Mouse (Mus musculus): ENCODE measurements around the gene Ly6g6f. TPM values are rescaled to one million over a fixed set of nuclear protein-coding genes. Genes with fewer than 3 reads are reported as not detected.

Ly6g6f gene
- polyA plus RNA-seq, 2 experiments, result not detected

DNA sequence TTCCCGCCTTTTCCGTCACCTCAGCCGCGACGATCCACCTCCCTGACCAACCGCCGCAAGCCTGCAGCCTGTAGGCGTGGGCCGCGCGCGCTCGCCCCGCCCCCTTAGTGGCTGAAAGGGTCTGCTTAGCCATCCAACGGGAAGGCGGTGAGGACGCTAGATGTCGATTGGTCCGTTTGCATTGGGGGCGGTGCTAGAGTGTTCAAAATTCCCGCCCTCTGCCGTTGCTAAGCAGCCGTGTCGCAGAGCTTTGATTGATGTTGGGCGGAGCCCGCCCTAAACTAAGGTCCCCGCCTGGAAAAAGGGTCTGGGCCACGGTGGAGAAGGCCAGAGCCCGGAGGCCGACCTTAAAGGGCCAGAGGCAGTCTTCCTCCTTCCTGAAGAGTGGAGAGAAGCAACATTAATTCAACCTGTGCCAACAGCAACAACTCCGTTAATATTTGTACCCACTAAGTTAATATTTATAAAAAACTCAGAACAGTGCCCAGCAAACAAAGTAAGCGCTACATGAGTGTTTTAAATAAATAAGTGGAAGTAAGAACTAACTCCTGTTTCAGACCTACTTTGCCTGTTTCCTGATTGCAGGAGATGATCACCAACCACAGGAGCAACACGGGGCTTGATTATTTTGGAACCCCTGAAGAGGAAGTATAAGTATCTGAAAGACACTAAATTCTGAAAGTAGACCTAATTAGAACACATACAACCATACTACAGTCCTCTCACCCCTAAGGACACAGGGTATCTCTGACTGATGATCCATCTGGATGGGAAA, 38.5 kb downstream of the Ly6g6f start, which contains the start of gene Msh5:
Msh5 (minus strand) TSS at position 65 of the 775 bp plus-strand sequence.

Other genes starting within 250 kb of the Ly6g6f start
- gene Stk19, start 248.7 kb downstream of the Ly6g6f start, polyA plus RNA-seq (2012; fragmentation: generic; extraction: Trizol), result 10 to 100 TPM; 38.4 to 44.5 TPM
- 10 to 100 TPM; 47.7 to 51.0 TPM for gene Dxo, start 248.6 kb downstream of the Ly6g6f start, polyA plus RNA-seq (2012; fragmentation: generic; extraction: Trizol)
- 10 to 100 TPM; 19.7 to 48.2 TPM for gene Skiv2l, start 235.4 kb downstream of the Ly6g6f start, polyA plus RNA-seq (2012; fragmentation: generic; extraction: Trizol)
- gene Nelfe, start 235.2 kb downstream of the Ly6g6f start, polyA plus RNA-seq (2012; fragmentation: generic; extraction: Trizol), result 100 to 1,000 TPM in 1 of 2 experiments, 10 to 100 TPM in 1; 65.1 to 134 TPM
- 1 to 10 TPM in 1 of 2 experiments, under 1 TPM in 1; 0.09 to 1.2 TPM for gene Cfb, start 223.1 kb downstream of the Ly6g6f start, polyA plus RNA-seq (2012; fragmentation: generic; extraction: Trizol)
- gene Zbtb12, start 206.1 kb downstream of the Ly6g6f start, polyA plus RNA-seq (2012; fragmentation: generic; extraction: Trizol), result 10 to 100 TPM in 1 of 2 experiments, 1 to 10 TPM in 1; 7.9 to 21.3 TPM
- not detected for gene Gm20547, start 203.6 kb downstream of the Ly6g6f start, polyA plus RNA-seq (2012; fragmentation: generic; extraction: Trizol)
- gene C2, start 187.3 kb downstream of the Ly6g6f start, polyA plus RNA-seq (2012; fragmentation: generic; extraction: Trizol), result under 1 TPM; 0.44 to 0.51 TPM
- 100 to 1,000 TPM; 206 to 224 TPM for gene Ehmt2, start 187.1 kb downstream of the Ly6g6f start, polyA plus RNA-seq (2012; fragmentation: generic; extraction: Trizol)
- not detected for gene Slc44a4, start 171.1 kb downstream of the Ly6g6f start, polyA plus RNA-seq (2012; fragmentation: generic; extraction: Trizol)
- gene Neu1, start 154.4 kb downstream of the Ly6g6f start, polyA plus RNA-seq (2012; fragmentation: generic; extraction: Trizol), result 10 to 100 TPM in 1 of 2 experiments, 1 to 10 TPM in 1; 6.2 to 20.0 TPM
- 10 to 100 TPM in 1 of 2 experiments, 1 to 10 TPM in 1; 5.1 to 34.0 TPM for gene Hspa1b, start 126.4 kb downstream of the Ly6g6f start, polyA plus RNA-seq (2012; fragmentation: generic; extraction: Trizol)
- gene Gm20481, start 115.7 kb downstream of the Ly6g6f start, polyA plus RNA-seq (2012; fragmentation: generic; extraction: Trizol), result not detected
- gene Hspa1a, start 113.5 kb downstream of the Ly6g6f start, polyA plus RNA-seq (2012; fragmentation: generic; extraction: Trizol), result under 1 TPM; 0.08 to 0.32 TPM
- 1 to 10 TPM in 1 of 2 experiments, under 1 TPM in 1; 0.16 to 1.9 TPM for gene Hspa1l, start 112.9 kb downstream of the Ly6g6f start, polyA plus RNA-seq (2012; fragmentation: generic; extraction: Trizol)
- 100 to 1,000 TPM in 1 of 2 experiments, 10 to 100 TPM in 1; 85.9 to 302 TPM for gene Lsm2, start 103.7 kb downstream of the Ly6g6f start, polyA plus RNA-seq (2012; fragmentation: generic; extraction: Trizol)
- 100 to 1,000 TPM; 118 to 278 TPM for gene Vars, start 84.6 kb downstream of the Ly6g6f start, polyA plus RNA-seq (2012; fragmentation: generic; extraction: Trizol)
- under 1 TPM; 0.02 to 0.09 TPM for gene Vwa7, start 69.0 kb downstream of the Ly6g6f start, polyA plus RNA-seq (2012; fragmentation: generic; extraction: Trizol)
- gene Sapcd1, start 57.6 kb downstream of the Ly6g6f start, polyA plus RNA-seq (2012; fragmentation: generic; extraction: Trizol), result 1 to 10 TPM in 1 of 2 experiments, under 1 TPM in 1; 0.81 to 2.6 TPM
- gene Msh5, start 38.9 kb downstream of the Ly6g6f start, polyA plus RNA-seq (2012; fragmentation: generic; extraction: Trizol), result 1 to 10 TPM; 2.2 to 3.3 TPM
- 100 to 1,000 TPM; 603 to 758 TPM for gene Clic1, start 35.6 kb downstream of the Ly6g6f start, polyA plus RNA-seq (2012; fragmentation: generic; extraction: Trizol)
- 100 to 1,000 TPM in 1 of 2 experiments, 10 to 100 TPM in 1; 66.2 to 309 TPM for gene Ddah2, start 26.6 kb downstream of the Ly6g6f start, polyA plus RNA-seq (2012; fragmentation: generic; extraction: Trizol)
- gene Ly6g6c, start 20.2 kb downstream of the Ly6g6f start, polyA plus RNA-seq (2012; fragmentation: generic; extraction: Trizol), result 1 to 10 TPM in 1 of 2 experiments, under 1 TPM in 1; 0.11 to 1.9 TPM
- gene Mpig6b, start 19.4 kb downstream of the Ly6g6f start, polyA plus RNA-seq (2012; fragmentation: generic; extraction: Trizol), result under 1 TPM in 1 of 2 experiments, not detected in 1; 0.14 TPM
- not detected for gene Ly6g6e, start 8.7 kb downstream of the Ly6g6f start, polyA plus RNA-seq (2012; fragmentation: generic; extraction: Trizol)
- gene Ly6g6d, start 7.5 kb downstream of the Ly6g6f start, polyA plus RNA-seq (2012; fragmentation: generic; extraction: Trizol), result not detected
- 100 to 1,000 TPM in 1 of 2 experiments, 10 to 100 TPM in 1; 38.3 to 112 TPM for gene Abhd16a, start 3.7 kb upstream of the Ly6g6f start, polyA plus RNA-seq (2012; fragmentation: generic; extraction: Trizol)
- not detected for gene Ly6g5c, start 22.7 kb upstream of the Ly6g6f start, polyA plus RNA-seq (2012; fragmentation: generic; extraction: Trizol)
- under 1 TPM; 0.12 to 0.45 TPM for gene Ly6g5b, start 29.8 kb upstream of the Ly6g6f start, polyA plus RNA-seq (2012; fragmentation: generic; extraction: Trizol)
- 10 to 100 TPM; 21.2 to 31.6 TPM for gene Gpank1, start 35.8 kb upstream of the Ly6g6f start, polyA plus RNA-seq (2012; fragmentation: generic; extraction: Trizol)
- gene Csnk2b, start 36.4 kb upstream of the Ly6g6f start, polyA plus RNA-seq (2012; fragmentation: generic; extraction: Trizol), result 100 to 1,000 TPM; 326 to 608 TPM
- gene D17H6S53E, start 40.8 kb upstream of the Ly6g6f start, polyA plus RNA-seq (2012; fragmentation: generic; extraction: Trizol), result 10 to 100 TPM in 1 of 2 experiments, 1 to 10 TPM in 1; 6.0 to 17.0 TPM
- gene Apom, start 46.4 kb upstream of the Ly6g6f start, polyA plus RNA-seq (2012; fragmentation: generic; extraction: Trizol), result under 1 TPM in 1 of 2 experiments, not detected in 1; 0.44 TPM
- gene Bag6, start 49.6 kb upstream of the Ly6g6f start, polyA plus RNA-seq (2012; fragmentation: generic; extraction: Trizol), result 100 to 1,000 TPM; 261 to 413 TPM
- gene Prrc2a, start 79.3 kb upstream of the Ly6g6f start, polyA plus RNA-seq (2012; fragmentation: generic; extraction: Trizol), result 100 to 1,000 TPM; 216 to 365 TPM
- gene Aif1, start 90.5 kb upstream of the Ly6g6f start, polyA plus RNA-seq (2012; fragmentation: generic; extraction: Trizol), result under 1 TPM in 1 of 2 experiments, not detected in 1; 0.47 TPM
- 10 to 100 TPM in 1 of 2 experiments, 1 to 10 TPM in 1; 1.9 to 10.8 TPM for gene Lst1, start 102.8 kb upstream of the Ly6g6f start, polyA plus RNA-seq (2012; fragmentation: generic; extraction: Trizol)
- gene Ltb, start 108.8 kb upstream of the Ly6g6f start, polyA plus RNA-seq (2012; fragmentation: generic; extraction: Trizol), result under 1 TPM; 0.05 to 0.06 TPM
- not detected for gene Tnf, start 116.4 kb upstream of the Ly6g6f start, polyA plus RNA-seq (2012; fragmentation: generic; extraction: Trizol)
- under 1 TPM; 0.12 to 0.13 TPM for gene Lta, start 119.7 kb upstream of the Ly6g6f start, polyA plus RNA-seq (2012; fragmentation: generic; extraction: Trizol)
- gene Gm16181, start 135.2 kb upstream of the Ly6g6f start, polyA plus RNA-seq (2012; fragmentation: generic; extraction: Trizol), result under 1 TPM in 1 of 2 experiments, not detected in 1; 0.20 TPM
- 1 to 10 TPM; 1.8 to 4.6 TPM for gene Atp6v1g2, start 148.1 kb upstream of the Ly6g6f start, polyA plus RNA-seq (2012; fragmentation: generic; extraction: Trizol)
- 10 to 100 TPM; 26.9 to 35.6 TPM for gene Nfkbil1, start 150.2 kb upstream of the Ly6g6f start, polyA plus RNA-seq (2012; fragmentation: generic; extraction: Trizol)
- gene Ddx39b, start 156.1 kb upstream of the Ly6g6f start, polyA plus RNA-seq (2012; fragmentation: generic; extraction: Trizol), result 100 to 1,000 TPM; 295 to 318 TPM
- 10 to 100 TPM; 15.2 to 43.8 TPM for gene H2-D1, start 177.1 kb upstream of the Ly6g6f start, polyA plus RNA-seq (2012; fragmentation: generic; extraction: Trizol)
- 1 to 10 TPM; 1.8 to 5.9 TPM for gene H2-Q1, start 234.8 kb upstream of the Ly6g6f start, polyA plus RNA-seq (2012; fragmentation: generic; extraction: Trizol)

Data from C3H10T1/2 (cell line).